Mouse (Mus musculus) urinary bladder, postnatal 36 days (tissue): ENCODE measurements at regions not wholly inside any gene's neighbourhood (a gene's known extent, or its start where the extent isn't known, plus 50 kb on each side); places are given as distances from the start of the nearest gene placed in this dataset.
A peak's percentile ranks its signal among the peaks of the same experiment; 100 is the strongest.

Experiments used
- DNase-seq, 2 experiments: peaks; one replicate each; pipeline ENCODE4 v3.0.0; 2022; ENCODE audit warnings: low spot score in 2 of 2, mixed read lengths in 1 of 2

GRCm38 (mm10) chr13:71874986-71875385, 88.5 kb downstream of the Irx1 start:
- no peak for DNase-seq

GRCm38 (mm10) chr13:71868763-71869162, 94.8 kb downstream of the Irx1 start:
- DNase-seq: no peak

- no peak for DNase-seq
Observed at GRCm38 (mm10) chr13:71853426-71854025, 110.0 kb downstream of the Irx1 start.

GRCm38 (mm10) chr13:71804032-71804958, 159.2 kb downstream of the Irx1 start:
- no peak for DNase-seq

- DNase-seq: no peak
Observed at GRCm38 (mm10) chr13:71798288-71798687, 165.2 kb downstream of the Irx1 start.

- no peak for DNase-seq
Observed at GRCm38 (mm10) chr13:71784740-71785139, 178.8 kb downstream of the Irx1 start.

- no peak for DNase-seq
Observed at GRCm38 (mm10) chr13:71747003-71747965, 216.2 kb downstream of the Irx1 start.

- no peak for DNase-seq
Observed at GRCm38 (mm10) chr13:71746534-71746933, 217.0 kb downstream of the Irx1 start.

GRCm38 (mm10) chr13:71736821-71737345, 226.6 kb downstream of the Irx1 start:
- DNase-seq: no peak

GRCm38 (mm10) chr13:71734261-71734660, 229.3 kb downstream of the Irx1 start:
- DNase-seq: no peak

GRCm38 (mm10) chr13:71733360-71733759, 230.2 kb downstream of the Irx1 start:
- DNase-seq: no peak

GRCm38 (mm10) chr13:71732903-71733302, 230.6 kb downstream of the Irx1 start:
- DNase-seq: no peak

GRCm38 (mm10) chr13:71690069-71690817, 273.3 kb downstream of the Irx1 start:
- DNase-seq: no peak

GRCm38 (mm10) chr13:71689187-71689586, 274.3 kb downstream of the Irx1 start:
- DNase-seq: no peak

- DNase-seq: no peak
Observed at GRCm38 (mm10) chr13:71676081-71676624, 287.4 kb downstream of the Irx1 start.

- DNase-seq: peak in 1 of 2 experiments; percentile 43
Observed at GRCm38 (mm10) chr13:71669956-71670739, 293.4 kb downstream of the Irx1 start.

- no peak for DNase-seq
Observed at GRCm38 (mm10) chr13:71668256-71668655, 295.3 kb downstream of the Irx1 start.

- DNase-seq: no peak
Observed at GRCm38 (mm10) chr13:71665221-71665916, 298.2 kb downstream of the Irx1 start.

GRCm38 (mm10) chr13:71657898-71658297, 305.6 kb downstream of the Irx1 start:
- no peak for DNase-seq
